Mouse (Mus musculus) embryonic fibroblast, embryonic 13.5 days (primary cell): ENCODE measurements around the gene Pard3.

Experiments
- CTCF ChIP-seq: IDR thresholded peaks from 2 replicates; pipeline ENCODE4 v1.5.1; 2011; ENCODE audit warnings: mild to moderate bottlenecking, control low read depth, low read length, moderate library complexity, borderline replicate concordance; ENCODE audit not compliant: insufficient read depth
- POLR2A ChIP-seq: IDR thresholded peaks from 2 replicates; pipeline ENCODE4 v1.6.1; 2011; ENCODE audit warnings: low read depth, mild to moderate bottlenecking, control low read depth, low read length, moderate library complexity

GRCm38 (mm10) chr8:127552836-127553235, 489.1 kb downstream of the Pard3 start:
- TF ChIP-seq CTCF = no peak
- no peak for TF ChIP-seq POLR2A
